In the genomic region with DNA sequence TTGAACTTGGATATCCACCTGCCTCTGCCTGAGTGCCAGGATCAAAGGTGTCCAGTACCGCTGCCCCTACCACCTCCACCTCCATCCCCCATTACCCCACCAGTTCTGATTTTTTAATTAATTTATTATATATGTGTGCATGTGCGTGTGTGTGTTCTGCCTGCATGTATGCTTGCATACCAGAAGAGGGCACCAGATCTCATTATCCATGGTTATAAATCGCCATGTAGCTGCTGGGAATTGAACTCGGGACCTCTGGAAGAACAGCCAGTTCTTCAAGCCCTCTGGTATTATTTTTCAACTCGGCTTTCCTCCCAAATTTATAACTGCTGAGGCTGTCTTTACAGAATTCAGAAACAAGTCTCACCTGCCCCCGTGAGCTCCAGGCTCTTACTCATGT, we compare ENCODE assay signal across 10 mouse cellular contexts. TPM values are rescaled to one million over a fixed set of nuclear protein-coding genes. Genes with fewer than 3 reads are reported as not detected.
DNase-seq lines count a peak whose midpoint lies in the region; ATAC-seq and TF ChIP-seq lines count a peak whose summit lies in the region.
"Had no signal": no experiment of that assay in that cellular context is flagged by ENCODE, and none has a peak within 500 bp of the region (broad histone marks: within the 10 kb centered on the region; RNA-seq: fewer than 3 reads in every experiment).

No protein-coding gene starts in this region.

- WGBS in kidney, postnatal 0 days, result 97% methylated on average over 6 of the region's 6 CpGs
- 96% methylated on average over 6 of the region's 6 CpGs for WGBS in hindbrain, postnatal 0 days
- WGBS in midbrain, postnatal 0 days, result 97% methylated on average over 6 of the region's 6 CpGs

- H3K4me3 ChIP-seq in kidney, postnatal 0 days (replicated peaks; ENCODE audit: low read depth, low read length), result peak overlapping the region; percentile 74; the same call in 1 of the 2 replicates
- peak overlapping the region; percentile 86; the same call in 1 of the 2 replicates for H3K4me3 ChIP-seq in hindbrain, postnatal 0 days (ENCODE audit: low read length)
- H3K4me3 ChIP-seq in midbrain, postnatal 0 days (ENCODE audit: low read depth, low read length), result peak overlapping the region; percentile 64; the same call in 1 of the 2 replicates

- DNase-seq in kidney, postnatal 0 days (ENCODE audit: low spot score), result no peak
- DNase-seq in kidney, adult 8-10 months, result no peak
- no peak for DNase-seq in brain, embryonic 14.5 days (ENCODE audit: low read depth)
- no peak for DNase-seq in hindbrain, postnatal 0 days (ENCODE audit: low spot score)
- DNase-seq in midbrain, postnatal 0 days (ENCODE audit: low spot score), result no peak
- no peak for DNase-seq in urinary bladder, postnatal 25 days (ENCODE audit: low spot score)
- no peak for DNase-seq in urinary bladder, postnatal 10 days (ENCODE audit: low spot score)
- DNase-seq in gastrocnemius, postnatal 25 days, result no peak
- DNase-seq: cerebellum, postnatal 25 days; thymus, adult 2 months had no signal

- no peak for TF ChIP-seq POLR2A in brain, embryonic 14.5 days (IDR thresholded peaks at IDR 0.05; ENCODE audit: borderline replicate concordance, extremely low read depth, insufficient read depth, insufficient read length, poor library complexity, severe bottlenecking)

- peaks cover 23% of the 10 kb centered on the region; the same call in 1 of the 2 replicates for H3K36me3 ChIP-seq in kidney, postnatal 0 days (ENCODE audit: insufficient read depth, low read length)
- peaks cover 33% of the 10 kb centered on the region for H3K36me3 ChIP-seq in hindbrain, postnatal 0 days (ENCODE audit: insufficient read depth, low read length)
- H3K36me3 ChIP-seq in midbrain, postnatal 0 days (ENCODE audit: insufficient read depth, low read length), result peaks cover 27% of the 10 kb centered on the region

- 0 out of 2 replicates have a peak overlapping the region, but pooled peaks have one; percentile 78 for H3K9ac ChIP-seq in kidney, postnatal 0 days (ENCODE audit: low read depth, low read length)
- peak overlapping the region; percentile 77; the same call in 1 of the 2 replicates for H3K9ac ChIP-seq in hindbrain, postnatal 0 days (replicated peaks; ENCODE audit: low read length)
- H3K9ac ChIP-seq in midbrain, postnatal 0 days (replicated peaks; ENCODE audit: low read length, poor library complexity, severe bottlenecking), result no peak overlapping the region

- no peaks in the 10 kb centered on the region for H3K27me3 ChIP-seq in kidney, postnatal 0 days (ENCODE audit: insufficient read depth, low read length)
- no peaks in the 10 kb centered on the region for H3K27me3 ChIP-seq in hindbrain, postnatal 0 days (ENCODE audit: insufficient read depth, low read length)
- no peaks in the 10 kb centered on the region for H3K27me3 ChIP-seq in midbrain, postnatal 0 days (ENCODE audit: insufficient read depth, low read length)

- no peak overlapping the region for H3K27ac ChIP-seq in kidney, postnatal 0 days
- no peak overlapping the region for H3K27ac ChIP-seq in hindbrain, postnatal 0 days
- no peak overlapping the region for H3K27ac ChIP-seq in midbrain, postnatal 0 days (ENCODE audit: low read depth, low read length)

- H3K4me2 ChIP-seq in kidney, postnatal 0 days (ENCODE audit: low read length), result peak overlapping the region; percentile 81
- peak overlapping the region; percentile 68 for H3K4me2 ChIP-seq in hindbrain, postnatal 0 days (ENCODE audit: low read depth, low read length)
- H3K4me2 ChIP-seq in midbrain, postnatal 0 days (ENCODE audit: low read depth, low read length, poor library complexity, severe bottlenecking), result peak overlapping the region; percentile 52

- peak; percentile 49 for TF ChIP-seq CTCF in kidney, postnatal 0 days (IDR thresholded peaks at IDR 0.05; ENCODE audit: low read depth)
- 0 out of 2 replicates have a peak, but pooled peaks have one; percentile 8 for TF ChIP-seq CTCF in brain, embryonic 14.5 days (IDR thresholded peaks at IDR 0.05; ENCODE audit: borderline replicate concordance, extremely low read depth, insufficient read depth, insufficient read length)
- peak; percentile 29 for TF ChIP-seq CTCF in hindbrain, postnatal 0 days (IDR thresholded peaks at IDR 0.05; ENCODE audit: low read depth)
- peak; percentile 51 for TF ChIP-seq CTCF in midbrain, postnatal 0 days (IDR thresholded peaks at IDR 0.05)

- H3K9me3 ChIP-seq in kidney, postnatal 0 days (replicated peaks; ENCODE audit: low read length), result no peaks in the 10 kb centered on the region
- no peaks in the 10 kb centered on the region for H3K9me3 ChIP-seq in hindbrain, postnatal 0 days (ENCODE audit: low read length)
- H3K9me3 ChIP-seq in midbrain, postnatal 0 days (ENCODE audit: low read length), result no peaks in the 10 kb centered on the region

- H3K4me1 ChIP-seq in kidney, postnatal 0 days (replicated peaks; ENCODE audit: insufficient read depth, low read length), result peaks cover 5% of the 10 kb centered on the region; the same call in 1 of the 2 replicates
- H3K4me1 ChIP-seq in hindbrain, postnatal 0 days (ENCODE audit: insufficient read depth, low read length), result peaks cover 3% of the 10 kb centered on the region; the same call in 1 of the 2 replicates
- H3K4me1 ChIP-seq in midbrain, postnatal 0 days (ENCODE audit: insufficient read depth, low read length), result no peaks in the 10 kb centered on the region; the same call in 1 of the 2 replicates

- no peak for ATAC-seq in kidney, postnatal 0 days (replicated peaks; ENCODE audit: low FRiP score, low read depth)
- no peak for ATAC-seq in hindbrain, postnatal 0 days
- ATAC-seq in midbrain, postnatal 0 days (ENCODE audit: low FRiP score), result no peak

RNA-seq across cellular contexts. Expression of a gene that starts 8.8 kb away (rescaled TPM):
- polyA plus RNA-seq in kidney, postnatal 0 days (2015; fragmentation: Nextera tagmentation; extraction: Ambion mirVana), result 25.9 and 28.8 TPM in 2 replicates
- polyA plus RNA-seq in brain, embryonic 14.5 days (2012; rRNA removed), result 40.9 and 50.4 TPM in 2 replicates
- 50.9 and 56.5 TPM in 2 replicates for total RNA-seq in hindbrain, postnatal 0 days (2014; rRNA removed)
- 26.3 and 26.8 TPM in 2 replicates for polyA plus RNA-seq in hindbrain, postnatal 0 days (2015; fragmentation: Nextera tagmentation; extraction: Ambion mirVana)
- 66.0 and 66.8 TPM in 2 replicates for total RNA-seq in midbrain, postnatal 0 days (2014; rRNA removed)
- polyA plus RNA-seq in midbrain, postnatal 0 days (2015; fragmentation: Nextera tagmentation; extraction: Ambion mirVana), result 27.0 and 29.3 TPM in 2 replicates
- 1 to 10 TPM; 5.1 to 6.7 TPM for total RNA-seq in gastrocnemius, postnatal 25 days (2021)

RNA-seq across cellular contexts. Expression of a gene that starts 9.0 kb away (rescaled TPM):
- polyA plus RNA-seq in kidney, postnatal 0 days (2015; fragmentation: Nextera tagmentation; extraction: Ambion mirVana), result 353 and 364 TPM in 2 replicates
- polyA plus RNA-seq in brain, embryonic 14.5 days (2012; rRNA removed), result 150 and 186 TPM in 2 replicates
- 226 and 267 TPM in 2 replicates for total RNA-seq in hindbrain, postnatal 0 days (2014; rRNA removed)
- polyA plus RNA-seq in hindbrain, postnatal 0 days (2015; fragmentation: Nextera tagmentation; extraction: Ambion mirVana), result 562 and 575 TPM in 2 replicates
- 221 and 257 TPM in 2 replicates for total RNA-seq in midbrain, postnatal 0 days (2014; rRNA removed)
- 513 and 552 TPM in 2 replicates for polyA plus RNA-seq in midbrain, postnatal 0 days (2015; fragmentation: Nextera tagmentation; extraction: Ambion mirVana)
- 100 to 1,000 TPM; 458 to 461 TPM for total RNA-seq in gastrocnemius, postnatal 25 days (2021)

RNA-seq across cellular contexts. Expression of a gene that starts 53.6 kb away (rescaled TPM):
- polyA plus RNA-seq in kidney, postnatal 0 days (2015; fragmentation: Nextera tagmentation; extraction: Ambion mirVana), result 21.5 and 24.6 TPM in 2 replicates
- 32.2 and 36.8 TPM in 2 replicates for polyA plus RNA-seq in brain, embryonic 14.5 days (2012; rRNA removed)
- 31.2 and 36.7 TPM in 2 replicates for total RNA-seq in hindbrain, postnatal 0 days (2014; rRNA removed)
- polyA plus RNA-seq in hindbrain, postnatal 0 days (2015; fragmentation: Nextera tagmentation; extraction: Ambion mirVana), result 25.0 and 25.1 TPM in 2 replicates
- total RNA-seq in midbrain, postnatal 0 days (2014; rRNA removed), result 18.3 and 22.7 TPM in 2 replicates
- 14.3 and 14.9 TPM in 2 replicates for polyA plus RNA-seq in midbrain, postnatal 0 days (2015; fragmentation: Nextera tagmentation; extraction: Ambion mirVana)
- 1 to 10 TPM; 5.9 to 7.0 TPM for total RNA-seq in gastrocnemius, postnatal 25 days (2021)
